Mouse (Mus musculus) myocyte (in vitro differentiated cells): ENCODE data around the gene Ptpn13. TPM values are rescaled to one million over a fixed set of nuclear protein-coding genes. Genes with fewer than 3 reads are reported as not detected.

ENCODE experiments used
- H3K27me3 ChIP-seq: one replicate; pipeline ENCODE4 v1.6.1; 2011; ENCODE audit not compliant: control insufficient read depth, insufficient read depth, insufficient read length
- H3K36me3 ChIP-seq: one replicate; pipeline ENCODE4 v1.6.1; 2011; ENCODE audit not compliant: control insufficient read depth, insufficient read depth
- H3K4me2 ChIP-seq: one replicate; pipeline ENCODE4 v1.6.1; 2011; ENCODE audit warnings: low read depth, control low read depth
- H3K4me3 ChIP-seq: one replicate; pipeline ENCODE4 v1.5.1; 2011; ENCODE audit warnings: mild to moderate bottlenecking, control low read depth, moderate library complexity
- H3K79me2 ChIP-seq: one replicate; pipeline ENCODE4 v1.6.1; 2011; ENCODE audit not compliant: control insufficient read depth, insufficient read depth
- H3ac ChIP-seq: one replicate; pipeline ENCODE4 v1.6.1; 2011; ENCODE audit not compliant: control insufficient read depth, insufficient read length
- CEBPB ChIP-seq: IDR thresholded peaks from 2 replicates; pipeline ENCODE4 v1.6.1; 2011; ENCODE audit warnings: mild to moderate bottlenecking, moderate library complexity; ENCODE audit not compliant: poor library complexity, insufficient read depth, severe bottlenecking
- E2F4 ChIP-seq: IDR thresholded peaks from one replicate; pipeline ENCODE4 v1.6.1; 2011; ENCODE audit warnings: mild to moderate bottlenecking, control low read depth, moderate library complexity; ENCODE audit not compliant: insufficient read depth
- MAX ChIP-seq: IDR thresholded peaks from one replicate; pipeline ENCODE4 v1.6.1; 2011; ENCODE audit warnings: low read depth, mild to moderate bottlenecking, control low read depth
- MYOD1 ChIP-seq, 3 experiments: IDR thresholded peaks; one replicate each; pipeline ENCODE4 v1.6.1; 2011; ENCODE audit warnings: control low read depth in 2 of 3, low read depth in 2 of 3, mild to moderate bottlenecking in 2 of 3, moderate library complexity in 1 of 3; ENCODE audit not compliant: insufficient read length in 2 of 3, control insufficient read depth in 1 of 3
- MYOG ChIP-seq, 3 experiments: IDR thresholded peaks; one replicate each; pipeline ENCODE4 v1.6.1; 2011; ENCODE audit warnings: control low read depth in 2 of 3, low read depth in 2 of 3, mild to moderate bottlenecking in 2 of 3; ENCODE audit not compliant: insufficient read length in 2 of 3, control insufficient read depth in 1 of 3, insufficient read depth in 1 of 3
- POLR2A ChIP-seq: IDR thresholded peaks from one replicate; pipeline ENCODE4 v1.6.1; 2011; ENCODE audit warnings: low read depth, mild to moderate bottlenecking, control low read depth, moderate library complexity; ENCODE audit not compliant: insufficient read length
- POLR2AphosphoS2 ChIP-seq: IDR thresholded peaks from one replicate; pipeline ENCODE4 v1.6.1; 2011; ENCODE audit warnings: low read depth, control low read depth; ENCODE audit not compliant: insufficient read length
- REST ChIP-seq: IDR thresholded peaks from one replicate; pipeline ENCODE4 v1.6.1; 2011; ENCODE audit warnings: mild to moderate bottlenecking, control low read depth, moderate library complexity; ENCODE audit not compliant: insufficient read depth, insufficient read length
- SRF ChIP-seq: IDR thresholded peaks from one replicate; pipeline ENCODE4 v1.6.1; 2011; ENCODE audit warnings: low read depth; ENCODE audit not compliant: control insufficient read depth, insufficient read length
- TCF12 ChIP-seq: IDR thresholded peaks from one replicate; pipeline ENCODE4 v1.6.1; 2011; ENCODE audit warnings: mild to moderate bottlenecking, control low read depth; ENCODE audit not compliant: poor library complexity, insufficient read depth, severe bottlenecking
- TCF3 ChIP-seq: IDR thresholded peaks from one replicate; pipeline ENCODE4 v1.6.1; 2011; ENCODE audit warnings: low read depth, control low read depth; ENCODE audit not compliant: insufficient read length
- USF1 ChIP-seq: IDR thresholded peaks from one replicate; pipeline ENCODE4 v1.6.1; 2011; ENCODE audit warnings: low read depth, mild to moderate bottlenecking, control low read depth, moderate library complexity
- polyA plus RNA-seq: library from polyadenylated mRNA; unstranded; fragments of >200 nt; fragmentation: generic; extraction: Trizol; gene quantifications from one replicate; pipeline ENCODE4 v1.2.1, GENCODE M21; 2012; ENCODE audit warnings: missing spikeins

The Ptpn13 gene
- polyA plus RNA-seq, 1 experiment, result 5.3 TPM

GRCm38 (mm10) chr5:103598264-103598663, 173.3 kb downstream of the Ptpn13 start:
- H3K36me3 ChIP-seq, result no peaks in the 10 kb centered on the region
- no peaks in the 10 kb centered on the region for H3K79me2 ChIP-seq
- no peaks in the 10 kb centered on the region for H3K27me3 ChIP-seq
- H3K4me2 ChIP-seq, result no peak overlapping the region
- H3ac ChIP-seq, result no peak overlapping the region
- H3K4me3 ChIP-seq, result no peak overlapping the region
- TF ChIP-seq E2F4 (no peak), TCF12 (no peak), REST (no peak), MYOD1 (IDR thresholded peaks at IDR 0.05; ENCODE audit: control insufficient read depth in 1 of 3, insufficient read length in 2 of 3, low read depth in 2 of 3) (no peak), POLR2AphosphoS2 (no peak), MAX (no peak), POLR2A (no peak), USF1 (no peak), CEBPB (no peak), TCF3 (no peak), SRF (no peak)

GRCm38 (mm10) chr5:103598881-103599280, 173.9 kb downstream of the Ptpn13 start:
- no peak for TF ChIP-seq E2F4
- no peak for TF ChIP-seq TCF12
- TF ChIP-seq MAX, result no peak
- no peak for TF ChIP-seq USF1
- no peak for TF ChIP-seq TCF3
- no peak for TF ChIP-seq REST
- no peak for TF ChIP-seq POLR2A
- TF ChIP-seq POLR2AphosphoS2, result no peak
- no peak for TF ChIP-seq MYOD1 (IDR thresholded peaks at IDR 0.05; ENCODE audit: control insufficient read depth in 1 of 3, insufficient read length in 2 of 3, low read depth in 2 of 3)
- no peaks in the 10 kb centered on the region for H3K27me3 ChIP-seq
- no peak overlapping the region for H3ac ChIP-seq
- H3K79me2 ChIP-seq, result no peaks in the 10 kb centered on the region
- H3K36me3 ChIP-seq, result no peaks in the 10 kb centered on the region
- H3K4me2 ChIP-seq, result no peak overlapping the region
- H3K4me3 ChIP-seq, result no peak overlapping the region

GRCm38 (mm10) chr5:103603115-103603893, 178.3 kb downstream of the Ptpn13 start:
- H3K27me3 ChIP-seq, result peaks cover 5% of the 10 kb centered on the region
- H3K36me3 ChIP-seq, result no peaks in the 10 kb centered on the region
- H3K79me2 ChIP-seq, result no peaks in the 10 kb centered on the region
- H3ac ChIP-seq, result no peak overlapping the region
- no peak overlapping the region for H3K4me3 ChIP-seq
- no peak for TF ChIP-seq MYOD1 (IDR thresholded peaks at IDR 0.05; ENCODE audit: control insufficient read depth in 1 of 3, insufficient read length in 2 of 3, low read depth in 2 of 3)
- H3K4me2 ChIP-seq, result no peak overlapping the region

DNA sequence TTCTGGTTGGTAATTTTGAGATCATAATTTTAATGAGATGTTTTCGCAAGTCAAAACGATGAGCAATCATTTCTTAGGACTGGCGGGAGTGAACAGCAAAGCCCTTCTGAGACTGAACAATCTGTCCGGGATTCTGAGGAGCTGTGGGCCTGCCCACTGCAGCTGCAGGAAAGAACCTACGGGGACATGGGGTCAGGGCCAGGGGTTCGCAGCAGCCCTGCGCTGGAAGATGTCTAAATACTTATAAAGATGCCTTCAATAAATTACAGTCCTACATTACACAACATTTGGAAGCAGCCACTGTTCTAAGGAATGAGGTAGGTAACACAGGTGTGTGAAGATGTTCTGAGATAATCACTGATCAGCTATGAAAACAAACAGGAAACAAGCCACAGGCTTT, 180.7 kb downstream of the Ptpn13 start:
- H3K36me3 ChIP-seq, result no peaks in the 10 kb centered on the region
- peaks cover 11% of the 10 kb centered on the region for H3K27me3 ChIP-seq
- no peak overlapping the region for H3K4me3 ChIP-seq
- TF ChIP-seq REST (no peak), POLR2AphosphoS2 (no peak), MYOG (IDR thresholded peaks at IDR 0.05; ENCODE audit: control insufficient read depth in 1 of 3, insufficient read depth in 1 of 3, insufficient read length in 2 of 3, low read depth in 2 of 3) (no peak), MAX (no peak), SRF (no peak), TCF12 (no peak), E2F4 (no peak), MYOD1 (IDR thresholded peaks at IDR 0.05; ENCODE audit: control insufficient read depth in 1 of 3, insufficient read length in 2 of 3, low read depth in 2 of 3) (no peak), USF1 (no peak), CEBPB (no peak)
- H3K4me2 ChIP-seq, result no peak overlapping the region
- no peaks in the 10 kb centered on the region for H3K79me2 ChIP-seq
- H3ac ChIP-seq, result no peak overlapping the region

DNA sequence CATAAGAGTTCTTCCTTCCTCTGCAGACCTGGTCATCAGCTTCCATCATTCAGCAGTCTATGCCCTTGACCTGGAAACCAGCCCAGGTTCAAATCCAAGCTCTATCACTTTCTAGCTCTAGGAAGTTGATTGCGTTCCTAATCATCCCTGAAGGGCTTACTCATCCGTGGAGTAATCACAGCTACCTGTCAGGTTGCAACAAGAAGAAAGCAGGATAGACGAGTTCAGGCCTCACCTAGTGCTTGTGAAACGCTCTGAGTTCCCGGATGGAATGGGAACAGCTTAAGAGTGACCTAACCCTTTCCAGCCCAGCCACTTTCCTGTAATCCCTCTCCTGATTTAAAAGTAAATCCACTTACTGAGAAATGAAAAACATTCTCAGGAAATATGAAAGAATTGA, 185.2 kb downstream of the Ptpn13 start:
- Histone ChIP-seq H3K36me3 (no peaks in the 10 kb centered on the region), H3ac (no peak overlapping the region), H3K79me2 (no peaks in the 10 kb centered on the region), H3K27me3 (peaks cover 11% of the 10 kb centered on the region), H3K4me2 (no peak overlapping the region), H3K4me3 (no peak overlapping the region)
- no peak for TF ChIP-seq CEBPB
- TF ChIP-seq E2F4, result no peak
- no peak for TF ChIP-seq USF1
- TF ChIP-seq MYOD1 (IDR thresholded peaks at IDR 0.05; ENCODE audit: control insufficient read depth in 1 of 3, insufficient read length in 2 of 3, low read depth in 2 of 3), result no peak
- no peak for TF ChIP-seq POLR2AphosphoS2
- TF ChIP-seq TCF12, result no peak
- TF ChIP-seq REST, result no peak
- TF ChIP-seq TCF3, result no peak
- no peak for TF ChIP-seq MAX
- no peak for TF ChIP-seq MYOG (IDR thresholded peaks at IDR 0.05; ENCODE audit: control insufficient read depth in 1 of 3, insufficient read depth in 1 of 3, insufficient read length in 2 of 3, low read depth in 2 of 3)
- TF ChIP-seq POLR2A, result no peak
- TF ChIP-seq SRF, result no peak
